Mouse (Mus musculus) liver, embryonic 11.5 days (tissue): Measurements from ENCODE around the gene Rin2. TPM values are rescaled to one million over a fixed set of nuclear protein-coding genes. Genes with fewer than 3 reads are reported as not detected.

Experiments
- ATAC-seq: fragments of 200-750 bp; cut with Nextera tagmentation; replicated peaks from 2 replicates; pipeline ENCODE4 v1.8.0; 2017; ENCODE audit warnings: moderate number of reproducible peaks, mild to moderate bottlenecking, moderate TSS enrichment, moderate library complexity; ENCODE audit not compliant: low FRiP score
- DNase-seq: peaks from one replicate; pipeline ENCODE4 v3.0.0-alpha.2; 2017; ENCODE audit warnings: low spot score
- H3K27ac ChIP-seq: fragments of 300-500 bp; sonication (generic); 2 replicates; pipeline ENCODE4 v1.5.1; 2014; ENCODE audit warnings: mild to moderate bottlenecking, low read depth, low read length, control low read depth
- H3K27me3 ChIP-seq: fragments of 300-500 bp; sonication (generic); replicated peaks from 2 replicates; pipeline ENCODE4 v1.6.1; 2014; ENCODE audit warnings: low read length, mixed read lengths; ENCODE audit not compliant: control insufficient read depth, insufficient read depth
- H3K36me3 ChIP-seq: fragments of 300-500 bp; sonication (generic); 2 replicates; pipeline ENCODE4 v1.6.1; 2014; ENCODE audit warnings: mild to moderate bottlenecking, low read length, moderate library complexity, mixed read lengths; ENCODE audit not compliant: control insufficient read depth, insufficient read depth
- H3K4me1 ChIP-seq: fragments of 300-500 bp; sonication (generic); replicated peaks from 2 replicates; pipeline ENCODE4 v1.6.1; 2014; ENCODE audit warnings: low read length, mixed read lengths; ENCODE audit not compliant: control insufficient read depth, insufficient read depth
- H3K4me2 ChIP-seq: fragments of 300-500 bp; sonication (generic); 2 replicates; pipeline ENCODE4 v1.6.1; 2014; ENCODE audit warnings: mild to moderate bottlenecking, control low read depth, moderate library complexity
- H3K4me3 ChIP-seq: fragments of 300-500 bp; sonication (generic); 2 replicates; pipeline ENCODE4 v1.5.1; 2014; ENCODE audit warnings: low read depth, low read length, control low read depth
- H3K9ac ChIP-seq: fragments of 300-500 bp; sonication (generic); 2 replicates; pipeline ENCODE4 v1.6.1; 2014; ENCODE audit warnings: low read depth, low read length, control low read depth
- H3K9me3 ChIP-seq: fragments of 300-500 bp; sonication (generic); 2 replicates; pipeline ENCODE4 v1.6.1; 2016; ENCODE audit warnings: low read length, inconsistent platforms, mixed read lengths; ENCODE audit not compliant: control insufficient read depth
- WGBS: fragments of 180-500 bp; shearing (Covaris S2); extraction: QIAGEN DNeasy Blood & Tissue Kit; methylation state at CpG from one replicate; pipeline ENCODE4 v1.1.7; 2014; 5-methylcytosine and 5-hydroxymethylcytosine counted together
- polyA plus RNA-seq: library from polyadenylated mRNA; unstranded; fragments of >200 nt; fragmentation: Nextera tagmentation; extraction: Ambion mirVana; gene quantifications from 2 replicates; pipeline ENCODE4 v1.2.1, GENCODE M21; 2014

The Rin2 gene
- polyA plus RNA-seq, 1 experiment from 2014 or later = 7.6 TPM

DNA sequence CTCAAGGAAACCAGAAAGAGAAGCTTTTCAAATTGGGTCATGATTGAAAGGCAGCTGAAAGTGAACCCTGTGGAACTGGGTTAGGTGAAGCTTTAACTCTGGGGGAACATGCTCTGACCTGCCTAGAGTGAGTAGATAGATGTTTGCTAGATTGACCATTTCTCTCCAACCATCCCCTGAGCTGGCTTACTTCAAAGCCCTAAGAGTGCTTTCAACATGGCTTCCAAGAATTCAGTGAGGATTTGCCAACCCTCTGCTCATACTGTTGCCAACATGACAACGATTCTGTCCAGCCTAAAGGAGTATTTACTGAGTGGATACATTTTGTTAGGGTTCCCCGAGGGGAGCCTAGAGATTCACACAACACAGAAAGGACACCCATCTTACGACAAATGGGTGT, 155.4 kb downstream of the Rin2 start:
- ATAC-seq = no peak
- Histone ChIP-seq H3K4me2 (no peak overlapping the region), H3K4me1 (no peaks in the 10 kb centered on the region), H3K36me3 (no peaks in the 10 kb centered on the region), H3K4me3 (no peak overlapping the region), H3K27me3 (no peaks in the 10 kb centered on the region; the same call in none of the 2 replicates), H3K27ac (no peak overlapping the region), H3K9ac (no peak overlapping the region), H3K9me3 (no peaks in the 10 kb centered on the region)
- 80% methylated on average over 3 of the region's 3 CpGs for WGBS
- DNase-seq = no peak

DNA sequence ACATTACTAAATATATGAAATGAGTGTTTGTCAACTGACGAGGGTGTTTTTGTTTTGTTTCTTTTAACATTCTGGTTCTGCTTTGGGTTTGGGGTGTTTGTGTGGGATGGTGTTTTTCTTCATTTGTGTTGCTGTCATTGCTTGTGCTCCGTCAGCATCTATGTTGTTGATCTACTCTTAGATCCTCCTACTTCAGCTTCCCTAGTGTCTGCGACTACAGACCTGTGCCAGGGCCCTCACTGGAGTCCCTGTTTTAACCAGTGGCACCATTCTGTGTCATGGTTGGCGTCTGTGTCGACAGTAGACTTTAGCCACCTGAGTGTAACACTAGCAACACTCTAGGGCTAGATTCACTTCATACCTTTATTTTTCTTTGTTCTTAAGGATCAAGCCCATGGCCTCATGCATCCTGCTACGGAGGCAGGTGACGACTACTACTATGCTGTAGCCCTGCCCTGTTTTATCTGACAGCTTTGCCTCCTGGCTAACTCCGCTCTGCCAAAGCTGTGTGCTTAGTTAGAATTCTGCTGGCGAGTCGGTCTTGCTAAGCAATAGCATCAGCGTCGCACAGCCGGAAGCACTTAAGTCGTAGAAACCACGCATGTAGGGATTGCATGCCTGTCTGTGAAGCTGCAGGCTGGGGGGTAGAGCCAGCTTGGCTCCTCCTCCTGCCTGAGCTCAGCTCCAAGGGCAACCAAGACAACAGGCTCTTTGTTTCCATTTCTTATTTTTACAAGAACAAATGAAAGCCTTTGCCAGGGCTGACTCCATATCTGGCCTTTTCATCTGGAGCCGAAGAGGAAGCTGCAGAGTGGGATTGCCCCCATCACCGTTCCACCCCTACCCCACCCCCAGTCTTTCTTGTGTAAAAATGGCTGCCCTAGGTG, 157.2 kb downstream of the Rin2 start:
- Histone ChIP-seq H3K4me3 (no peak overlapping the region), H3K4me1 (no peaks in the 10 kb centered on the region), H3K9me3 (no peaks in the 10 kb centered on the region), H3K4me2 (peak overlapping the region; percentile 1), H3K27me3 (no peaks in the 10 kb centered on the region), H3K27ac (no peak overlapping the region), H3K36me3 (no peaks in the 10 kb centered on the region; the same call in 1 of the 2 replicates), H3K9ac (no peak overlapping the region)
- DNase-seq (no peak), ATAC-seq (peak; percentile 61; the same call in 1 of the 2 replicates)
- 43% methylated on average over 17 of the region's 17 CpGs for WGBS

DNA sequence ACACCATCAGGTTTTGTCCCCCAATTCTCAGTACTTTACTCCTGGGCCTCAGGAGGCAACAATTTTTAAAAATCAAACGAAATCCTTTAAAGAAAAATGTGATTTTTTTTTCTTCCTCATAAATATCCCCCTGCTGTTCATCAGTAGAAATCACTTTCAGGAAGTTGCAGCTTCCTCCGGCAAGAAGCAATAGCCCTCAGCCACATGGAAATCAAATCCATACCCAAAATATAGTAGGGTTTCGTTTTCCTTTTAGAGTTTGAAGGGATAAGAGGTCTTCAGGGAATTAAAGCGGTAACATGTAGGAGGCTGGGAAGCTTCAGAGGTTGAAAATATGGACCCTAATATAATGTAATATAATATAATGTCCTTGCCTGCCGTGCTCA, 157.8 kb downstream of the Rin2 start:
- Histone ChIP-seq H3K4me3 (no peak overlapping the region), H3K9ac (no peak overlapping the region), H3K4me2 (peak overlapping the region; percentile 1), H3K4me1 (no peaks in the 10 kb centered on the region), H3K36me3 (no peaks in the 10 kb centered on the region; the same call in 1 of the 2 replicates), H3K27ac (no peak overlapping the region), H3K27me3 (no peaks in the 10 kb centered on the region), H3K9me3 (no peaks in the 10 kb centered on the region)
- WGBS = 53% methylated on average over 5 of the region's 5 CpGs
- ATAC-seq (no peak), DNase-seq (no peak)

DNA sequence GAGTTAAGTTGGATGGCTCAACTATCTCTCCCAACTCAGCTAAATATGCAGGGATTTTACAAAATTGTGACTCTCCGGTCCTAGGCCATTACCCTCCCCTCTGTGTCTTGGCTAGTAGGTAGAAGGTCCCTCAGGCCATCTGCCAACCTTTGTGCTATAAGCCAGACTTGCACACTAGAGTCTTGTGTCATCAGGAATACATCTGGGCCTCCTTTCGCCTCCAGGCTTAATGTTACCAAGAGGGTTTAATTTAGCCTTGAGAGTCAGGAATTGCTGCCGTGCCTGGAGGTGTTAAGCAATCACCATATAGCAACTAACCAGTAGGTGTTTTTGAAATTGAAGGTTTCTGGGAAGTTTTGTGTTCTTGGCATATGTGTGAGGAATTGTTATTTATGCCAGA, 158.3 kb downstream of the Rin2 start:
- no peak overlapping the region for H3K4me3 ChIP-seq
- WGBS = 83% methylated on average over 3 of the region's 3 CpGs
- H3K4me1 ChIP-seq = no peaks in the 10 kb centered on the region
- no peaks in the 10 kb centered on the region for H3K27me3 ChIP-seq
- H3K9ac ChIP-seq = no peak overlapping the region
- DNase-seq (no peak), ATAC-seq (no peak)
- H3K4me2 ChIP-seq = no peak overlapping the region
- no peaks in the 10 kb centered on the region for H3K9me3 ChIP-seq
- no peaks in the 10 kb centered on the region; the same call in 1 of the 2 replicates for H3K36me3 ChIP-seq
- H3K27ac ChIP-seq = no peak overlapping the region

DNA sequence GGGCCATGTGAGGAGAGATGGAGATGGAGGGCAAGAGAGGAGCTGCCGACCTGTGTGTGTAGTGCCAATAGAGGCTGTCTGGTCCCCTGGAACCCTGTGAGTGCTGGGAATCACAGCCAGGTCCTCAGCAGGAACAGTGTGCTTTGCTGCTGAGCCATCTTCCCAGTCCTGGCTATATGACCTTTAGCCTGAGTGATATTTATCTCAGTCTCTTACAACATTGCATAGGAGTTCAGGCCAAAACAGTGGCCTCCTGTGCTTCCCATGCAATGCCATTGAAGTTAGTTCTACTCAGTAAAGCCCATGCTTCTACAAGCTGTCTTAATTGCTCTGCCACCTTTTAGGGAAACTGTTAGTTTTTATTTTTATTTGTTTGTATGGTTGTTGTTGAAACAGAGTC, 160.9 kb downstream of the Rin2 start:
- Histone ChIP-seq H3K9ac (no peak overlapping the region), H3K27me3 (no peaks in the 10 kb centered on the region), H3K4me1 (no peaks in the 10 kb centered on the region), H3K4me3 (no peak overlapping the region), H3K36me3 (no peaks in the 10 kb centered on the region; the same call in 1 of the 2 replicates), H3K4me2 (no peak overlapping the region), H3K27ac (no peak overlapping the region), H3K9me3 (no peaks in the 10 kb centered on the region)
- no peak for ATAC-seq
- WGBS = 75% methylated on average over 1 of the region's 1 CpGs
- DNase-seq = no peak

DNA sequence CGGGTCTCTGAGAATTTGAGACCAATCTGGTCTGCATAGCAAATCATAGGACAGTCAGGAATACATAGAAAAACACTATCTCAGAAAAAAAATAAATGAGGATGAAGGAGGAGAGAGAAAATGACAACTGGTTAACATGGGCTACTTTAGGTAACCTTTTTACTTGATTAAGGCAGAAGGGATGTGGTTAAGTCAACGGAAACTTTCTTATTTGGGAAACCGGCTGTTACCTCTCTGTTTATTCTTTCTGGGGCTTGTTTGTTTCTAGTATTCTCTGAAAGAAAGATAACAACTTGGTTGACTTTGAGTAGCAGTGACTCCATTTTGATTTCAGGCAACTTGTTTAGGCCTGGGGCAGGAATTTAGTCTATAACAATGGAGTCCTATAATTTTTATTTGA, 163.7 kb downstream of the Rin2 start:
- H3K9me3 ChIP-seq = no peaks in the 10 kb centered on the region
- no peak overlapping the region for H3K4me2 ChIP-seq
- no peaks in the 10 kb centered on the region for H3K4me1 ChIP-seq
- ATAC-seq (no peak), DNase-seq (no peak)
- WGBS = 79% methylated on average over 3 of the region's 3 CpGs
- no peaks in the 10 kb centered on the region for H3K27me3 ChIP-seq
- H3K36me3 ChIP-seq = no peaks in the 10 kb centered on the region; the same call in 1 of the 2 replicates
- H3K9ac ChIP-seq = no peak overlapping the region
- no peak overlapping the region for H3K27ac ChIP-seq
- H3K4me3 ChIP-seq = no peak overlapping the region

DNA sequence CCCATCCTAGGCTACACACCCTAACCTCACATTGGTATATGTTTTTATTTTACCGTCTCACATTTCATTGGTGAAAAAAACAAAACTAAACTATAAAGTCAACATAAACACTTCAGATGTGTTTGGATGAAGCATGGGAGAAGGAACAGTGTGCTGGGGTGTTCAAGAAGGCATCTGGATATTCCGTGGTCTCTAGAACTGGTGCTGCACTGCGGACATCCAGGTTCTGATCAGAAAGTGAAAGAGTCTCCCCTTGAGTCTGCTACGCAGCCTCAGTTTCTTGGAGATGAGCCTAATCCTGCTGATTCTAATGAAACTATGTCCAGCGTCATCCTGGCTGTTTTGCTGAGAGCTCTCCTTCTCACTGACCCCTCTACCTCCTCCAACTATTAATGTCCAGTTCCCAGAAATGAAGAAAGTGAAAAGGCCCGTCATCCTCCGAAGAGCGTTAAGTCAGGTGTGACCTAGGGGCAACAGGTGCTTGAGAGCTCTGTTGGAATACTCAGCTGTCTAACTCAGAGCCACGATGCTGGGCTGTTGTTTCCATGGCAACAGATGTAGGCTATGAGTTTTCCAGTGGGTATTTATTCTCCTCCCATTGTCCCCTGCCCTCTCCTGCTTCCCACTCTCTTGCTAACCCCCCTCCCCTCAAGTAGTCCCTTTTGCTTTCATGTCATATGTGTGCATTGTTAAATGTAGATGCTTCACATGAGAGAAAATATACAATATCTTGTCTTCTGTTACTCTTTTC, 164.7 kb downstream of the Rin2 start:
- Histone ChIP-seq H3K4me1 (no peaks in the 10 kb centered on the region), H3K4me3 (no peak overlapping the region), H3K27ac (no peak overlapping the region), H3K9me3 (no peaks in the 10 kb centered on the region), H3K36me3 (no peaks in the 10 kb centered on the region; the same call in 1 of the 2 replicates), H3K9ac (no peak overlapping the region), H3K27me3 (no peaks in the 10 kb centered on the region), H3K4me2 (no peak overlapping the region)
- 85% methylated on average over 9 of the region's 9 CpGs for WGBS
- DNase-seq = no peak
- ATAC-seq = no peak

DNA sequence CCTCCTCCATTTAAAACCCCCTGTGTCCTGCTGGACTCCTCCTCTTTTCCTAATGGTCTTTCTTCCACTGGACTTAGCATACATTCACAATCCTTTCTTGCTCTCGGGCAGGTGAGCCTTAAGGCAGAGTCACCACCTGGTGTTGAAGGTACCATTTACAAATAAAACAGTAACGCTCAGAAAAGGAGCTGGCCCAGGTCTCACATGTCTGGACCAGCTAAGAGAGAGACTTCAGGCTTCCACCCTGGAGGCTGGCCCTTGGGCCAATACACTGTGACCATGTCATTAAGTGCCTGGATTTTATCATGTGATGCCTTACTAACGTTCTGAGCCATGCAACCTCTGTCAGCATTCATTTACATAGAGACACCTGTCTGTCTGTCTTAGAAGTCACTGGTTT, 165.3 kb downstream of the Rin2 start:
- no peak for ATAC-seq
- WGBS = 77% methylated on average over 3 of the region's 3 CpGs
- no peak overlapping the region for H3K27ac ChIP-seq

More for the DNA sequence above, 165.3 kb downstream of the Rin2 start:
- Histone ChIP-seq H3K36me3 (no peaks in the 10 kb centered on the region; the same call in 1 of the 2 replicates), H3K4me1 (no peaks in the 10 kb centered on the region), H3K9ac (no peak overlapping the region), H3K4me2 (no peak overlapping the region), H3K9me3 (no peaks in the 10 kb centered on the region), H3K27me3 (no peaks in the 10 kb centered on the region), H3K4me3 (no peak overlapping the region)
- DNase-seq = no peak
